Mouse (Mus musculus) heart, adult 11 months (tissue): ENCODE data around the gene Gm43552.
"Not testable (repeated sequence)": the region's sequence is repeated elsewhere in the genome, so short reads cannot be mapped to it uniquely, and the experiment has no call there.

Experiments used
- DNase-seq: peaks from one replicate; pipeline ENCODE4 v3.0.0; 2022

Gene Gm43552

GRCm38 (mm10) chr5:65489830-65490229, 2.8 kb downstream of the Gm43552 start:
- DNase-seq: peak; percentile 92

- DNase-seq: peak; percentile 98
Measured at GRCm38 (mm10) chr5:65488725-65489124, 3.9 kb downstream of the Gm43552 start.

GRCm38 (mm10) chr5:65487381-65487780, 5.3 kb downstream of the Gm43552 start:
- DNase-seq: peak; percentile 86

- DNase-seq: peak; percentile 8
Measured at GRCm38 (mm10) chr5:65486514-65486913, 6.1 kb downstream of the Gm43552 start.

GRCm38 (mm10) chr5:65482996-65483395, 9.6 kb downstream of the Gm43552 start:
- DNase-seq: peak; percentile 71

- DNase-seq: peak; percentile 88
Measured at GRCm38 (mm10) chr5:65480511-65480910, 12.1 kb downstream of the Gm43552 start.

- DNase-seq: no peak
Measured at GRCm38 (mm10) chr5:65479681-65480445, 12.8 kb downstream of the Gm43552 start.

GRCm38 (mm10) chr5:65478224-65478623, 14.4 kb downstream of the Gm43552 start:
- no peak for DNase-seq

GRCm38 (mm10) chr5:65476739-65477138, 15.9 kb downstream of the Gm43552 start:
- DNase-seq: not testable (repeated sequence)

- DNase-seq: no peak
Measured at GRCm38 (mm10) chr5:65475806-65476205, 16.8 kb downstream of the Gm43552 start.

GRCm38 (mm10) chr5:65469766-65470165, 22.9 kb downstream of the Gm43552 start:
- no peak for DNase-seq

- DNase-seq: peak; percentile 63
Measured at GRCm38 (mm10) chr5:65466911-65467310, 25.7 kb downstream of the Gm43552 start.

- DNase-seq: peak; percentile 92
Measured at GRCm38 (mm10) chr5:65460361-65460760, 32.3 kb downstream of the Gm43552 start.

- DNase-seq: no peak
Measured at GRCm38 (mm10) chr5:65459454-65459853, 33.2 kb downstream of the Gm43552 start.

GRCm38 (mm10) chr5:65457846-65458245, 34.8 kb downstream of the Gm43552 start:
- peak; percentile 96 for DNase-seq

- DNase-seq: peak; percentile 96
Measured at GRCm38 (mm10) chr5:65457086-65457827, 35.4 kb downstream of the Gm43552 start.

GRCm38 (mm10) chr5:65454771-65455170, 37.9 kb downstream of the Gm43552 start:
- DNase-seq: peak; percentile 98

GRCm38 (mm10) chr5:65448941-65449340, 43.7 kb downstream of the Gm43552 start:
- no peak for DNase-seq

GRCm38 (mm10) chr5:65447826-65448225, 44.8 kb downstream of the Gm43552 start:
- no peak for DNase-seq

- no peak for DNase-seq
Measured at GRCm38 (mm10) chr5:65446756-65447155, 45.9 kb downstream of the Gm43552 start.

- no peak for DNase-seq
Measured at GRCm38 (mm10) chr5:65444981-65445380, 47.7 kb downstream of the Gm43552 start.

GRCm38 (mm10) chr5:65438041-65438440, 54.6 kb downstream of the Gm43552 start:
- no peak for DNase-seq

- DNase-seq: peak; percentile 100
Measured at GRCm38 (mm10) chr5:65435806-65436561, 56.6 kb downstream of the Gm43552 start, which contains the start of gene Ugdh. TSS of gene Ugdh (minus strand) at chr5:65435949.
